Mouse (Mus musculus): ENCODE results near the gene Ociad2. TPM values are rescaled to one million over a fixed set of nuclear protein-coding genes. Genes with fewer than 3 reads are reported as not detected.

The Ociad2 gene
- total RNA-seq (2023), result not detected

GRCm38 (mm10) chr5:73340723-73341235 is at the start of gene Ociad2:
Gene Ociad2, minus strand, starts transcription at chr5:73341028.

GRCm38 (mm10) chr5:73292502-73293457 is 48.0 kb downstream of the Ociad2 start, which contains the start of gene Ociad1:
Gene Ociad1, plus strand, starts transcription at chr5:73292784.

Other genes starting within 250 kb of the Ociad2 start
- 284 TPM for gene Fryl, start 84.4 kb downstream of the Ociad2 start, total RNA-seq (2023)
- 201 TPM for gene Ociad1, start 48.2 kb downstream of the Ociad2 start, total RNA-seq (2023)
- gene Cwh43, start 65.0 kb upstream of the Ociad2 start, total RNA-seq (2023), result not detected
- 16.7 TPM for gene Dcun1d4, start 140.0 kb upstream of the Ociad2 start, total RNA-seq (2023)

All from CD4-positive naive resting alpha-beta T cell, adult 76 days (primary cell).